Mouse (Mus musculus) midbrain, embryonic 15.5 days (tissue): ENCODE results near the gene Resp18. TPM values are rescaled to one million over a fixed set of nuclear protein-coding genes. Genes with fewer than 3 reads are reported as not detected.

Experiments used
- ATAC-seq: fragments of 200-750 bp; cut with Nextera tagmentation; replicated peaks from 2 replicates; pipeline ENCODE4 v1.8.0; 2017; ENCODE audit warnings: moderate TSS enrichment
- H3K27ac ChIP-seq: fragments of 300-500 bp; sonication (generic); 2 replicates; pipeline ENCODE4 v1.5.1; 2015; ENCODE audit warnings: mild to moderate bottlenecking, inconsistent platforms
- H3K27me3 ChIP-seq: fragments of 300-500 bp; sonication (generic); replicated peaks from 2 replicates; pipeline ENCODE4 v1.6.1; 2015; ENCODE audit warnings: inconsistent platforms
- H3K36me3 ChIP-seq: fragments of 300-500 bp; sonication (generic); replicated peaks from 2 replicates; pipeline ENCODE4 v1.6.1; 2015; ENCODE audit warnings: inconsistent platforms
- H3K4me1 ChIP-seq: fragments of 300-500 bp; sonication (generic); 2 replicates; pipeline ENCODE4 v1.6.1; 2015; ENCODE audit warnings: inconsistent platforms
- H3K4me2 ChIP-seq: fragments of 300-500 bp; sonication (generic); 2 replicates; pipeline ENCODE4 v1.6.1; 2015; ENCODE audit warnings: inconsistent platforms, mild to moderate bottlenecking, moderate library complexity
- H3K4me3 ChIP-seq: fragments of 300-500 bp; sonication (generic); 2 replicates; pipeline ENCODE4 v1.5.1; 2015; ENCODE audit warnings: mild to moderate bottlenecking, inconsistent platforms
- H3K9ac ChIP-seq: fragments of 300-500 bp; sonication (generic); 2 replicates; pipeline ENCODE4 v1.6.1; 2015; ENCODE audit warnings: mild to moderate bottlenecking, inconsistent platforms
- H3K9me3 ChIP-seq: fragments of 300-500 bp; sonication (generic); 2 replicates; pipeline ENCODE4 v1.6.1; 2016; ENCODE audit warnings: inconsistent platforms
- WGBS: fragments of 180-500 bp; shearing (Covaris S2); methylation state at CpG from one replicate; pipeline ENCODE4 v1.1.7; 2015; ENCODE audit warnings: mixed read lengths; 5-methylcytosine and 5-hydroxymethylcytosine counted together
- polyA plus RNA-seq: library from polyadenylated mRNA; unstranded; fragments of >200 nt; fragmentation: Nextera tagmentation; extraction: Ambion mirVana; gene quantifications from 2 replicates; pipeline ENCODE4 v1.2.1, GENCODE M21; 2015

Gene Resp18
- polyA plus RNA-seq, result 167 and 169 TPM in 2 replicates

- H3K9me3 ChIP-seq, result no peaks in the 10 kb centered on the region
- peaks cover 12% of the 10 kb centered on the region for H3K4me1 ChIP-seq
- peak within 1 kb of the TSS; percentile 54 for H3K4me2 ChIP-seq
- H3K4me3 ChIP-seq, result peak within 1 kb of the TSS; percentile 46
- peak within 1 kb of the TSS; percentile 39 for H3K27ac ChIP-seq
- 0 out of 2 replicates have a peak, but pooled peaks cover 7% of the 10 kb centered on the region for H3K27me3 ChIP-seq
- peak within 1 kb of the TSS; percentile 56 for H3K9ac ChIP-seq
- no peaks in the 10 kb centered on the region for H3K36me3 ChIP-seq
- peak; percentile 75 for ATAC-seq
- 2% methylated on average over 13 of the region's 13 CpGs for WGBS
Observed at GRCm38 (mm10) chr1:75278228-75278627, at the start of gene Resp18. Resp18 (minus strand) TSS chr1:75278415.

- Histone ChIP-seq H3K27ac (no peak overlapping the region), H3K4me3 (no peak overlapping the region), H3K27me3 (no peaks in the 10 kb centered on the region), H3K36me3 (no peaks in the 10 kb centered on the region), H3K4me2 (no peak overlapping the region), H3K9me3 (no peaks in the 10 kb centered on the region), H3K4me1 (no peaks in the 10 kb centered on the region), H3K9ac (no peak overlapping the region)
- no peak for ATAC-seq
Observed at GRCm38 (mm10) chr1:75327461-75327860, 49.2 kb upstream of the Resp18 start.

GRCm38 (mm10) chr1:75319166-75319565 is 41.0 kb upstream of the Resp18 start:
- H3K4me3 ChIP-seq, result no peak overlapping the region
- no peaks in the 10 kb centered on the region; the same call in 1 of the 2 replicates for H3K36me3 ChIP-seq
- H3K27me3 ChIP-seq, result no peaks in the 10 kb centered on the region
- no peak overlapping the region for H3K4me2 ChIP-seq
- no peak overlapping the region for H3K27ac ChIP-seq
- no peaks in the 10 kb centered on the region for H3K9me3 ChIP-seq
- H3K9ac ChIP-seq, result no peak overlapping the region
- peaks cover 16% of the 10 kb centered on the region for H3K4me1 ChIP-seq
- no peak for ATAC-seq
- 93% methylated on average over 10 of the region's 10 CpGs for WGBS

- H3K9ac ChIP-seq, result no peak overlapping the region
- H3K4me1 ChIP-seq, result peaks cover 16% of the 10 kb centered on the region
- no peaks in the 10 kb centered on the region for H3K27me3 ChIP-seq
- no peaks in the 10 kb centered on the region; the same call in 1 of the 2 replicates for H3K36me3 ChIP-seq
- H3K9me3 ChIP-seq, result no peaks in the 10 kb centered on the region
- ATAC-seq, result no peak
- H3K4me2 ChIP-seq, result no peak overlapping the region
- H3K27ac ChIP-seq, result no peak overlapping the region
- no peak overlapping the region for H3K4me3 ChIP-seq
- WGBS, result 92% methylated on average over 4 of the region's 4 CpGs
Observed at GRCm38 (mm10) chr1:75318736-75319135, 40.5 kb upstream of the Resp18 start.

GRCm38 (mm10) chr1:75318301-75318700 is 40.1 kb upstream of the Resp18 start:
- 69% methylated on average over 3 of the region's 3 CpGs for WGBS
- no peak for ATAC-seq

GRCm38 (mm10) chr1:75317241-75318201 is 39.3 kb upstream of the Resp18 start, which contains the start of gene Dnpep:
Dnpep (minus strand) TSS chr1:75317990.
- WGBS, result under 1% methylated on average over 73 of the region's 92 CpGs
- Histone ChIP-seq H3K4me3 (peak within 1 kb of the TSS; percentile 52), H3K4me1 (peaks cover 16% of the 10 kb centered on the region), H3K9ac (peak within 1 kb of the TSS; percentile 64), H3K36me3 (peaks cover 6% of the 10 kb centered on the region; the same call in 1 of the 2 replicates), H3K9me3 (no peaks in the 10 kb centered on the region), H3K4me2 (peak within 1 kb of the TSS; percentile 66), H3K27me3 (no peaks in the 10 kb centered on the region), H3K27ac (peak within 1 kb of the TSS; percentile 80)
- ATAC-seq, result peak; percentile 98

More at GRCm38 (mm10) chr1:75318301-75318700, 40.1 kb upstream of the Resp18 start:
- no peak overlapping the region; the same call in 1 of the 2 replicates for H3K9ac ChIP-seq
- no peaks in the 10 kb centered on the region for H3K27me3 ChIP-seq
- H3K36me3 ChIP-seq, result peaks cover 3% of the 10 kb centered on the region; the same call in 1 of the 2 replicates
- peaks cover 16% of the 10 kb centered on the region for H3K4me1 ChIP-seq
- peak overlapping the region; percentile 29 for H3K4me3 ChIP-seq
- H3K4me2 ChIP-seq, result peak overlapping the region; percentile 35
- H3K9me3 ChIP-seq, result no peaks in the 10 kb centered on the region
- peak overlapping the region; percentile 70 for H3K27ac ChIP-seq

GRCm38 (mm10) chr1:75316861-75317240 is 38.6 kb upstream of the Resp18 start:
- peak overlapping the region; percentile 64 for H3K9ac ChIP-seq
- no peaks in the 10 kb centered on the region for H3K27me3 ChIP-seq
- H3K36me3 ChIP-seq, result peaks cover 13% of the 10 kb centered on the region; the same call in 1 of the 2 replicates
- peak; percentile 44 for ATAC-seq
- 0% methylated on average over 20 of the region's 20 CpGs for WGBS
- peak overlapping the region; percentile 52 for H3K4me3 ChIP-seq
- H3K4me1 ChIP-seq, result peaks cover 16% of the 10 kb centered on the region
- H3K9me3 ChIP-seq, result no peaks in the 10 kb centered on the region
- H3K4me2 ChIP-seq, result peak overlapping the region; percentile 66
- peak overlapping the region; percentile 80 for H3K27ac ChIP-seq

GRCm38 (mm10) chr1:75315456-75316365 is 37.5 kb upstream of the Resp18 start:
- Histone ChIP-seq H3K9ac (peak overlapping the region; percentile 64), H3K4me1 (peaks cover 16% of the 10 kb centered on the region), H3K9me3 (no peaks in the 10 kb centered on the region), H3K4me2 (peak overlapping the region; percentile 66), H3K4me3 (peak overlapping the region; percentile 52), H3K36me3 (peaks cover 23% of the 10 kb centered on the region; the same call in 1 of the 2 replicates), H3K27ac (no peak overlapping the region), H3K27me3 (no peaks in the 10 kb centered on the region)
- WGBS, result 88% methylated on average over 29 of the region's 29 CpGs
- no peak for ATAC-seq

GRCm38 (mm10) chr1:75315011-75315410 is 36.8 kb upstream of the Resp18 start:
- H3K4me3 ChIP-seq, result no peak overlapping the region
- H3K9me3 ChIP-seq, result no peaks in the 10 kb centered on the region
- no peak overlapping the region for H3K4me2 ChIP-seq
- peaks cover 16% of the 10 kb centered on the region for H3K4me1 ChIP-seq
- no peaks in the 10 kb centered on the region for H3K27me3 ChIP-seq
- H3K9ac ChIP-seq, result no peak overlapping the region
- peaks cover 28% of the 10 kb centered on the region; the same call in 1 of the 2 replicates for H3K36me3 ChIP-seq
- WGBS, result 95% methylated on average over 6 of the region's 6 CpGs
- H3K27ac ChIP-seq, result no peak overlapping the region
- no peak for ATAC-seq

- peaks cover 12% of the 10 kb centered on the region for H3K4me1 ChIP-seq
- no peak overlapping the region for H3K4me3 ChIP-seq
Observed at GRCm38 (mm10) chr1:75311694-75312093, 33.5 kb upstream of the Resp18 start.

GRCm38 (mm10) chr1:75304662-75305061 is 26.4 kb upstream of the Resp18 start:
- H3K27ac ChIP-seq, result no peak overlapping the region
- no peak overlapping the region for H3K9ac ChIP-seq
- no peaks in the 10 kb centered on the region for H3K9me3 ChIP-seq
- H3K4me3 ChIP-seq, result no peak overlapping the region
- H3K27me3 ChIP-seq, result no peaks in the 10 kb centered on the region
- ATAC-seq, result no peak
- WGBS, result 74% methylated on average over 2 of the region's 2 CpGs
- H3K4me2 ChIP-seq, result no peak overlapping the region
- peaks cover 17% of the 10 kb centered on the region; the same call in 1 of the 2 replicates for H3K36me3 ChIP-seq
- no peaks in the 10 kb centered on the region for H3K4me1 ChIP-seq

More at GRCm38 (mm10) chr1:75311694-75312093, 33.5 kb upstream of the Resp18 start:
- Histone ChIP-seq H3K9ac (no peak overlapping the region), H3K27ac (no peak overlapping the region), H3K36me3 (peaks cover 46% of the 10 kb centered on the region; the same call in 1 of the 2 replicates), H3K9me3 (no peaks in the 10 kb centered on the region), H3K27me3 (no peaks in the 10 kb centered on the region), H3K4me2 (no peak overlapping the region)
- over 99% methylated on average over 6 of the region's 6 CpGs for whole genome bisulfite sequencing
- no peak for ATAC-seq
